Mouse (Mus musculus): Measurements from ENCODE around the gene Capn1.

Capn1 gene

GRCm38 (mm10) chr19:6038326-6038725 lies 22.6 kb upstream of the Capn1 start:
- DNase-seq (ENCODE audit: low spot score in 2 of 2), result no peak

- DNase-seq (ENCODE audit: low spot score in 2 of 2), result no peak
These were observed 22.0 kb upstream of the Capn1 start for GRCm38 (mm10) chr19:6037695-6038094.

- no peak for DNase-seq (ENCODE audit: low spot score in 2 of 2)
These were observed 20.4 kb upstream of the Capn1 start for GRCm38 (mm10) chr19:6035966-6036585.

GRCm38 (mm10) chr19:6030520-6031280 lies 15.0 kb upstream of the Capn1 start:
- DNase-seq (ENCODE audit: low spot score in 2 of 2), result no peak

DNA sequence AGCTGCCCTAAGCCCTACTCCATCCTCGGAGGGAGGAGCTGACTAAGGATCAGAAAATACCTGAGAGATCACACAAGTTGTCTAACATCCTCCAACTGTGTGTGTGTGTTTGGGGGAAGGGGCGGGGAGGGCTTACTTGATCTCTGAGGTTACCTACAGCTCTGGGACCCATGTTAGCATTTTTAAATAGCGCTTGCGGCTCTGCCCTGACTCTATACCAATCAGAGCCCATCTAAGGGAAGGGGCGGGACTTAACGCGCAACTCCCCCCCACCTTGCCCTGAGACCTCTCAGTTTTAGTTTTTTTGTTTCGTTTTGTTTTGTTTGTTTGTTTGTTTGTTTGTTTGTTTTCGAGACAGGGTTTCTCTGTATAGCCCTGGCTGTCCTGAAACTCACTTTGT lies 13.7 kb upstream of the Capn1 start:
- no peak for DNase-seq (ENCODE audit: low spot score in 2 of 2)

DNA sequence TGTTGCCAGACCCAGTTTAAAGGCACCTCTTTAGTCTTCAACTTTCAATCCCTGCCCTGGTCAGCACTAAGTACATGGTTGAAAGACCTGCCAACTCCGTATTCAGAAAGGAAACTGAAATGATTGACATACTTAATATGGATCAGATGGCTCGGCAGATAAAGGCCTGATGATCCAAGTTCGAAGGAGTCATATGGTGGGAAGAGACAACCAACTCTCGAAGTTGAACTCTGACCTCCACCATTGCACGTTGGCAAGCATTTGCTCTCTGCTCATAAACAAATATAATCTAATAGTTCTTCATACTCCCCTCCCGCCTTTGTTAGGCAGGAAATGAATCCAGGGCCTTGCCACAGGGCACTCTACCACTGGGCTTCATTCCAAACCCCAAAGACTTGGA lies 13.3 kb upstream of the Capn1 start:
- DNase-seq (ENCODE audit: low spot score in 2 of 2), result no peak

DNA sequence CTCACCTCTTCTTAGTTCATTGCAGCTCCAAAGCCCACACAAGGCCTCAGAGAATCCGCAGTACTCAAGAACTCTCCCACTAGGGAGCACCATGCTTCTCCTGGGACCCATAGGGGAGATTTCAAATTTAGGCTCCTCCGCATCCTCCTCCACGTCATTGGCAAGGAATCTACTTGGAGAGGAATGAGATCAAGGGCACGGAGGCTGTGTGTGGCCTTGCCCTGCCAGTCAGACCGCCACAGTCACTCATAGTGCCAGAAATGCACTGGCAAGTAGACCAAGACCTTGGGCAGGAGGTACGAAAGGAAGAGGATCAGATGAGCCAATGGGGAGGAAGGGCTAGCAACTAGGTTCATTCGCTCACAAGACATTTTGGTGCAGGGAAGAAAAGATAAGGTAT lies 8.2 kb upstream of the Capn1 start:
- no peak for DNase-seq (ENCODE audit: low spot score in 2 of 2)

DNA sequence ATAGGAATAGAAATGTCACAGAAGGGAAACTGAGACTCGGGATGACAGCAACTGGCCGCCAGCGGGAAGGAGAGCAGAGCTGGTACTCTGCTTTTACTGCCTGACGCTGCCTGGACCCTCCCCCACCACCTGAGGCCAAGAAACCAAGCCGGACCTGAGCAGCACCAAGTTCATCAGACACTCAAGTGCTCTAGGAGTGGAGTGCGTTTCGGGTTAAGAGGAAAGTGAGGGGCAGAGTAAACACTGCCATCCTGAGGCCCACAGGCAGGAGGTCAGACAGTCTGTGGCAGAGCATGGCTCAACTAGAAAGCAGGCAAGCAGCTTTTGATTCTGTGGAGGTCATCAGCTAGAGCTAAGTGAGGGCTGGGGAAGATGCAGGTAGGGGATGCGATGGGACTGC lies 7.4 kb upstream of the Capn1 start:
- no peak for DNase-seq (ENCODE audit: low spot score in 2 of 2)

GRCm38 (mm10) chr19:6020276-6020675 lies 4.6 kb upstream of the Capn1 start:
- no peak for DNase-seq (ENCODE audit: low spot score in 2 of 2)

GRCm38 (mm10) chr19:6018142-6019089 lies 2.7 kb upstream of the Capn1 start:
- DNase-seq (ENCODE audit: low spot score in 2 of 2), result peak; percentile 64 to 81

- no peak for DNase-seq (ENCODE audit: low spot score in 2 of 2)
These were observed 835 bp upstream of the Capn1 start for GRCm38 (mm10) chr19:6016532-6016931.

- DNase-seq (ENCODE audit: low spot score in 2 of 2), result no peak
These were observed 646 bp downstream of the Capn1 start for GRCm38 (mm10) chr19:6014991-6015510.

GRCm38 (mm10) chr19:6013691-6014090 lies 2.0 kb downstream of the Capn1 start:
- no peak for DNase-seq (ENCODE audit: low spot score in 2 of 2)

DNA sequence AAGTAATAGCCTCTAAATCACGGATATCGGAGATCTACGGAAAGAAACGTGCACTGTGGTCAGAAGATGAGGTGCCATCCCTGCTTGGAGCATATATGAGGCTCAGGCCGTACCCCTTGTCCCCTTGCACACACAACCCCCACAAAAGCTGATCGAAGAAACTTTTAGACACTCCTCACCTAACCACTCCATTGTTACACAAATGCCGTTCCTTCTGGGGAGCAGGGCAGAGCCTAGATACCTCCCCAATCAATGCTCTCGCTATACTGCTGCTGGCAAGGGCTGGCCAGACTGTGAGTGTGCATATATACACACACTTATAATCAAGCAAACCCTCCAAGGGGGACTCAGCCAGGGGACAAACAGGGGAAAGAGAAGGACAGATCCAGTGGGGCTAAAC lies 6.6 kb downstream of the Capn1 start:
- DNase-seq (ENCODE audit: low spot score in 2 of 2), result no peak

GRCm38 (mm10) chr19:6007013-6007412 lies 8.7 kb downstream of the Capn1 start:
- no peak for DNase-seq (ENCODE audit: low spot score in 2 of 2)

DNA sequence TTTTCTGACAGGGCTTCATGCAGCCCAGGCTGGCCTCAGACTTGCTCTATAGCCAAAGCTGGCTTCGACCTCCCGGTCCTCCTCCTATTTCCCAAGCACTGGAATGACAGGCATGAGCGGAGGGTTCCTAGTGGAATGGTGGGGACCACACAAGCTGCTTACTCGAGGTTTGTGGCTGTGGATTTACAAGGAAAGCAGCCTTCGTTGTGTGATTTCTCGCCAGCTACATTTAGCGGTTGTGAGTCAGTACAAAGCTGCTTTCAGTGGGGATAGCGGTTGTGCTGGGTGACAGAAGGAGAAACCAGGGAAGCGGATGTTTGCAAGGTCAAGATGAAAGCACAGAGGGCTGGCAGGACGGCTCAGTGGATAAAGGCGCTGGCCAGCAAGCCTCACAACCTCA lies 10.2 kb downstream of the Capn1 start:
- DNase-seq (ENCODE audit: low spot score in 2 of 2), result no peak

GRCm38 (mm10) chr19:5999969-6000368 lies 15.7 kb downstream of the Capn1 start:
- no peak for DNase-seq (ENCODE audit: low spot score in 2 of 2)

GRCm38 (mm10) chr19:5998180-5998579 lies 17.5 kb downstream of the Capn1 start:
- DNase-seq (ENCODE audit: low spot score in 2 of 2), result no peak

- DNase-seq (ENCODE audit: low spot score in 2 of 2), result no peak
These were observed 21.0 kb downstream of the Capn1 start for GRCm38 (mm10) chr19:5994711-5995110.

DNA sequence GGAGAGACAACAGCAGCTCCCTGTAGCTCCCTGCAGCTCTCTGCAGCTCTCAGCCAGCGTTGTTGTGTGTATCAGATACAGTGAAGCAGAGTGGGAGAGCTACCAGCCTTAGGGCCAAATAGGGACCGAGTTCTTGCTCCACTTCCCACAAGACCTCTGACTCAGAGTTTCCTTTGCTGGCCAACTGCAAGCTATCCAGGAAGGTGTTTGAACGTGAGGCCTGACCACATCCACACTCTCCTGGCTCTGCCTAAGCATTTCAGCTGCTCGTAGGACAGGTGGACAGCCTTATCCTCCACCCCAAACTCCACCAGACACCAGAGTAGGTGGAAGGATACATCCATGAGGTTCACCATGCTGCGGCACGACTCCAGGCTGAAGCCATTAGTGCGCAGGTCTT lies 23.7 kb downstream of the Capn1 start:
- no peak for DNase-seq (ENCODE audit: low spot score in 2 of 2)

GRCm38 (mm10) chr19:5991467-5991866 lies 24.2 kb downstream of the Capn1 start:
- DNase-seq (ENCODE audit: low spot score in 2 of 2), result no peak

DNA sequence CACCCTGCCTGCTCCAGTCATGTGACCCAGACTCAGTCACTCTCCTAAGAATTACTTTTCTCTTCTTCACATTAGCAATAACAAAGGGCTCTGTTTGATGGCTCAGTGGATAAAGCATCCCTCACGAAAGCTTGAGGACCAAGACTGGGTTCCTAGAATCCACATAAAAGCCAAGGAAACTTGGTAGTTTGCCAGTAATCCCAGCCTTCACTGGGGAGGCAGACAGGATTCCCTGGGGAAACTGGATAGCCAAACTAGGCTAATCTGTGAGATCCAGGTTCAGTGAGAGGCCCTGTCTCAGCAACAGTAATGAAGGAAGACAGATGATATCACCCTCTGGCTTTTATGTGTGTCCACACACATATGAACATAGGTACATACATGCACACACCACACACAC lies 24.8 kb downstream of the Capn1 start:
- no peak for DNase-seq (ENCODE audit: low spot score in 2 of 2)

Measured in frontal cortex, postnatal 14 days (tissue).